Mouse (Mus musculus): ENCODE results near the gene Ipo7.

GRCm38 (mm10) chr7:110026594-110026993 is 8.5 kb downstream of the Ipo7 start:
- TF ChIP-seq POLR2A (IDR thresholded peaks at IDR 0.05; ENCODE audit: control insufficient read depth, extremely low read depth, insufficient read depth, low read length, poor library complexity), result no peak
- TF ChIP-seq CTCF (IDR thresholded peaks at IDR 0.05; ENCODE audit: borderline replicate concordance, control insufficient read depth, extremely low read depth, insufficient read depth, low read length, poor library complexity), result no peak
